26 mouse cellular contexts compared by ENCODE assay signal in genomic region chr1:91823951-91824350, GRCm38 (mm10). TPM values are rescaled to one million over a fixed set of nuclear protein-coding genes. Genes with fewer than 3 reads are reported as not detected.
DNase-seq lines count a peak whose midpoint lies in the region; ATAC-seq and TF ChIP-seq lines count a peak whose summit lies in the region.
"Had no signal": no experiment of that assay in that cellular context is flagged by ENCODE, and none has a peak within 500 bp of the region (broad histone marks: within the 10 kb centered on the region; RNA-seq: fewer than 3 reads in every experiment).

No protein-coding gene starts in this region.

- no peak overlapping the region for H3K4me2 ChIP-seq in liver, embryonic 11.5 days
- no peak overlapping the region for H3K4me2 ChIP-seq in intestine, embryonic 16.5 days (ENCODE audit: low read depth, low read length)
- H3K4me2 ChIP-seq: embryonic facial prominence, embryonic 12.5 days; hindbrain, embryonic 12.5 days; limb, embryonic 15.5 days; neural tube, embryonic 13.5 days had no signal

- 36% methylated on average over 7 of the region's 7 CpGs for WGBS in liver, adult 2 months
- 86% methylated on average over 7 of the region's 7 CpGs for WGBS in liver, embryonic 11.5 days
- WGBS in intestine, embryonic 16.5 days, result 86% methylated on average over 7 of the region's 7 CpGs

- peak overlapping the region; percentile 56 for H3K27ac ChIP-seq in liver, adult 2 months (replicated peaks; ENCODE audit: insufficient read depth, low read depth, low read length)
- no peak overlapping the region for H3K27ac ChIP-seq in liver, embryonic 11.5 days (ENCODE audit: low read depth, low read length)
- H3K27ac ChIP-seq in embryonic fibroblast, embryonic 13.5 days (ENCODE audit: insufficient read depth, low read length), result peak overlapping the region; percentile 15; the same call in 1 of the 2 replicates
- H3K27ac ChIP-seq in intestine, embryonic 16.5 days (ENCODE audit: low read length), result no peak overlapping the region
- H3K27ac ChIP-seq: hindbrain, embryonic 12.5 days; limb, embryonic 15.5 days; midbrain, embryonic 10.5 days; neural tube, embryonic 13.5 days had no signal

- H3K79me2 ChIP-seq in liver, adult 2 months (ENCODE audit: control insufficient read depth, insufficient read depth, low read length), result no peaks in the 10 kb centered on the region

- no peak overlapping the region for H3K9ac ChIP-seq in liver, adult 2 months (ENCODE audit: low read depth, low read length)
- H3K9ac ChIP-seq in liver, embryonic 11.5 days (ENCODE audit: low read depth, low read length), result no peak overlapping the region
- H3K9ac ChIP-seq in intestine, embryonic 16.5 days (ENCODE audit: low read depth, low read length), result no peak overlapping the region
- H3K9ac ChIP-seq: embryonic facial prominence, embryonic 12.5 days; forebrain, postnatal 0 days; hindbrain, embryonic 12.5 days; limb, embryonic 15.5 days; neural tube, embryonic 13.5 days had no signal

- H3K27me3 ChIP-seq in liver, adult 2 months (ENCODE audit: control insufficient read depth, insufficient read depth, low read length), result no peaks in the 10 kb centered on the region
- H3K27me3 ChIP-seq in liver, embryonic 11.5 days (replicated peaks; ENCODE audit: control insufficient read depth, insufficient read depth, low read length), result no peaks in the 10 kb centered on the region
- H3K27me3 ChIP-seq in intestine, embryonic 16.5 days (replicated peaks; ENCODE audit: control insufficient read depth, insufficient read depth, low read length), result no peaks in the 10 kb centered on the region
- H3K27me3 ChIP-seq: embryonic facial prominence, embryonic 12.5 days; hindbrain, embryonic 12.5 days; limb, embryonic 15.5 days; neural tube, embryonic 13.5 days; Patski had no signal

- DNase-seq in adrenal gland, postnatal 14 days, result peak; percentile 26
- DNase-seq in adrenal gland, adult 8-10 months, result no peak
- peak; percentile 84 for DNase-seq in liver, adult 2 months (ENCODE audit: extremely low read depth, low read depth, low spot score)
- no peak for DNase-seq in liver, embryonic 11.5 days (ENCODE audit: low spot score)
- peak; percentile 16 for DNase-seq in 3134 (ENCODE audit: extremely low read depth, insufficient read length, low spot score)
- no peak for DNase-seq in thymus, postnatal 0 days (ENCODE audit: low spot score)
- DNase-seq: cerebellum, adult 11 months; cerebellum, adult 9-10 months; cerebellum, postnatal 36 days; forebrain, postnatal 0 days; kidney, adult 9 months; kidney, postnatal 10 days; layer of hippocampus, postnatal 36 days had no signal

- TF ChIP-seq POLR2A in liver, adult 2 months (IDR thresholded peaks at IDR 0.05; ENCODE audit: extremely low read depth, insufficient read depth, low read length), result no peak
- TF ChIP-seq POLR2A in embryonic fibroblast, embryonic 13.5 days (IDR thresholded peaks at IDR 0.05; ENCODE audit: low read depth, low read length), result no peak

- no peaks in the 10 kb centered on the region for H3K36me3 ChIP-seq in liver, adult 2 months (ENCODE audit: control insufficient read depth, insufficient read depth, low read length)
- H3K36me3 ChIP-seq in liver, embryonic 11.5 days (ENCODE audit: control insufficient read depth, insufficient read depth, low read length), result no peaks in the 10 kb centered on the region
- no peaks in the 10 kb centered on the region for H3K36me3 ChIP-seq in intestine, embryonic 16.5 days (ENCODE audit: control insufficient read depth, insufficient read depth, low read length)
- H3K36me3 ChIP-seq: hindbrain, embryonic 12.5 days; limb, embryonic 15.5 days; midbrain, embryonic 10.5 days; neural tube, embryonic 13.5 days had no signal

- no peaks in the 10 kb centered on the region for H3K9me3 ChIP-seq in liver, embryonic 11.5 days (ENCODE audit: control insufficient read depth, low read length)
- no peaks in the 10 kb centered on the region for H3K9me3 ChIP-seq in intestine, embryonic 16.5 days (ENCODE audit: control insufficient read depth, low read length)
- H3K9me3 ChIP-seq: embryonic facial prominence, embryonic 12.5 days; hindbrain, embryonic 12.5 days; limb, embryonic 10.5 days; limb, embryonic 15.5 days; midbrain, embryonic 10.5 days; neural tube, embryonic 13.5 days had no signal

- peaks cover 18% of the 10 kb centered on the region for H3K4me1 ChIP-seq in liver, adult 2 months (ENCODE audit: control insufficient read depth, insufficient read depth, low read length)
- no peaks in the 10 kb centered on the region for H3K4me1 ChIP-seq in liver, embryonic 11.5 days (replicated peaks; ENCODE audit: control insufficient read depth, insufficient read depth, low read length)
- peaks cover 26% of the 10 kb centered on the region for H3K4me1 ChIP-seq in embryonic fibroblast, embryonic 13.5 days (ENCODE audit: control insufficient read depth, insufficient read depth, low read length)
- 0 out of 2 replicates have a peak, but pooled peaks cover 4% of the 10 kb centered on the region for H3K4me1 ChIP-seq in intestine, embryonic 16.5 days (ENCODE audit: control insufficient read depth, insufficient read depth, low read length)

- TF ChIP-seq CTCF in liver, adult 2 months (IDR thresholded peaks at IDR 0.05; ENCODE audit: low read depth, low read length), result no peak
- no peak for TF ChIP-seq CTCF in embryonic fibroblast, embryonic 13.5 days (IDR thresholded peaks at IDR 0.05; ENCODE audit: borderline replicate concordance, insufficient read depth, low read length)

- no peak for ATAC-seq in liver, embryonic 11.5 days (replicated peaks; ENCODE audit: low FRiP score)
- ATAC-seq in intestine, embryonic 16.5 days, result no peak
- ATAC-seq: forebrain, postnatal 0 days; intestine, postnatal 0 days had no signal

- H3K4me3 ChIP-seq in liver, adult 2 months (ENCODE audit: insufficient read depth, low read depth, low read length), result no peak overlapping the region
- H3K4me3 ChIP-seq in liver, embryonic 11.5 days (ENCODE audit: low read depth, low read length), result no peak overlapping the region
- H3K4me3 ChIP-seq in embryonic fibroblast, embryonic 13.5 days (ENCODE audit: insufficient read depth, low read length), result no peak overlapping the region
- H3K4me3 ChIP-seq in intestine, embryonic 16.5 days (ENCODE audit: low read length), result no peak overlapping the region
- H3K4me3 ChIP-seq: embryonic facial prominence, embryonic 12.5 days; hindbrain, embryonic 12.5 days; limb, embryonic 10.5 days; limb, embryonic 15.5 days; midbrain, embryonic 10.5 days; neural tube, embryonic 13.5 days had no signal

RNA-seq across cellular contexts. Expression of gene Twist2, which starts 22.7 kb away (rescaled TPM):
- 1.7 and 2.3 TPM in 2 replicates for total RNA-seq in adrenal gland, postnatal 14 days (2021)
- total RNA-seq in adrenal gland, adult 8-10 months (2022), result 1 to 10 TPM; 2.4 to 3.8 (median 2.7) TPM
- total RNA-seq in liver, adult 2 months (2014; rRNA removed), result 0.13 TPM in 1 of 2 replicates, not detected in the other
- 0.15 and 0.16 TPM in 2 replicates for polyA plus RNA-seq in liver, adult 2 months (2012; rRNA removed)
- polyA plus RNA-seq in liver, embryonic 11.5 days (2014; fragmentation: Nextera tagmentation; extraction: Ambion mirVana), result 4.5 and 5.8 TPM in 2 replicates
- polyA plus RNA-seq in embryonic fibroblast, embryonic 13.5 days (2011; ENCODE audit: insufficient read length, low read depth, missing spikeins), result 57.2 and 67.7 TPM in 2 replicates
- polyA plus RNA-seq in thymus, postnatal 0 days (2015; fragmentation: Nextera tagmentation; extraction: Ambion mirVana), result 0.72 and 1.2 TPM in 2 replicates
- polyA plus RNA-seq in intestine, embryonic 16.5 days (2015; fragmentation: Nextera tagmentation; extraction: Ambion mirVana), result 5.0 and 5.1 TPM in 2 replicates
- total RNA-seq: megakaryocyte progenitor cell, adult 5-6 weeks; MEL had no signal
- polyA plus RNA-seq: liver, embryonic 16.5 days had no signal

Comparison
In these comparisons a context has a peak if more than half of its experiments do, and no peak if none do; other contexts are left out.
1. DNase-seq: peak in adrenal gland, postnatal 14 days (single experiment), liver, adult 2 months (single experiment) and 3134 (single experiment); none in adrenal gland, adult 8-10 months (single experiment), liver, embryonic 11.5 days (single experiment) and thymus, postnatal 0 days (single experiment).
2. H3K27ac ChIP-seq: peak in liver, adult 2 months (single experiment) and embryonic fibroblast, embryonic 13.5 days (single experiment); none in liver, embryonic 11.5 days (single experiment) and intestine, embryonic 16.5 days (single experiment).